Mouse (Mus musculus): ENCODE data around the gene Olfr1222.

- TF ChIP-seq CTCF (IDR thresholded peaks at IDR 0.05; ENCODE audit: low read depth) (no peak), EP300 (IDR thresholded peaks at IDR 0.05; ENCODE audit: low read depth) (no peak)
Observed at GRCm38 (mm10) chr2:89151460-89151859, 18.6 kb upstream of the Olfr1222 start, which contains the start of gene Olfr1223.

Data from heart, postnatal 0 days (tissue).